8 mouse cellular contexts compared by ENCODE assay signal in the genomic region with DNA sequence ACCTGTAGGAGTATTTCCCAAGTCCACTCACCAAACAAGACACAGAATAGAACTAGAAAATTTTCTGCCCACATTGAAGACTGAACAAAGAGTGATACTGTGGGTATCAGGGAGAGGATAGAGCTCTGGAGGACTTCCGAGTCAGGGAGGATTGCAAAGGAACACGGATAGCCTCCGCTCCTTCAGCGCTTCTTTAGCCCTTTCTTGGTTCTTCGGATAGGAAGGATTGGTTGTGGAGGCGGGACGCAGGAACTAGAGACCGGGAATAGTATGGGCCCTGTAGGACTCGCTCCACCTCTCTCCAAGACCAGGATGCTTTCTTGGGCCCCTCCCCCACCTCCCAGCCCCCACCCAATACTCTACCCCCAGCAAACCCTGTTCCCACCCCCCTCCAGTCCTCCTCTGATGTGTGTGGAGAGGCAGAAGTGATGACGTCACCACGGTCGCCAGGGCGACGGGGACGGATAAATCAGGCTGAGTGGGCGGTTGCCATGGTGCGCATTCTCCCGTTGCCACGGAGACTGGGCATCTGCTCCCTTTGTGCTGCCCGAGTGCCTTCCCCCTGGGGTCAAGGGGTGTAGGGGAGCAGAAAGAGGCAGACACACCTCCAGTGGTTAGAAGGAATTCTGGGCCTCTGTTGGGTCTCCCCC. TPM values are rescaled to one million over a fixed set of nuclear protein-coding genes. Genes with fewer than 3 reads are reported as not detected.
A peak's percentile ranks its signal among the peaks of the same experiment; 100 is the strongest.
DNase-seq lines count a peak whose midpoint lies in the region; ATAC-seq lines count a peak whose summit lies in the region.

No protein-coding gene starts in this region.

- H3K4me3 ChIP-seq in hindbrain, embryonic 13.5 days, result peak overlapping the region; percentile 25

- H3K27ac ChIP-seq in hindbrain, embryonic 13.5 days, result peak overlapping the region; percentile 95

- H3K36me3 ChIP-seq in hindbrain, embryonic 13.5 days, result peaks cover 62% of the 10 kb centered on the region

- peak; percentile 91 for ATAC-seq in hindbrain, embryonic 13.5 days (ENCODE audit: low FRiP score)
- ATAC-seq in granulocyte monocyte progenitor cell, adult 5-6 weeks (replicated peaks; ENCODE audit: poor library complexity, severe bottlenecking), result no peak

- H3K9ac ChIP-seq in hindbrain, embryonic 13.5 days, result peak overlapping the region; percentile 60

- peaks cover 96% of the 10 kb centered on the region for H3K4me1 ChIP-seq in hindbrain, embryonic 13.5 days (replicated peaks)

- 14% methylated on average over 20 of the region's 20 CpGs for WGBS in hindbrain, embryonic 13.5 days

- H3K9me3 ChIP-seq in hindbrain, embryonic 13.5 days, result no peaks in the 10 kb centered on the region

- H3K4me2 ChIP-seq in hindbrain, embryonic 13.5 days, result peak overlapping the region; percentile 54

- no peaks in the 10 kb centered on the region for H3K27me3 ChIP-seq in hindbrain, embryonic 13.5 days

- peak; percentile 9 for DNase-seq in thymus, postnatal 25 days
- DNase-seq in thymus, postnatal 0 days (ENCODE audit: low spot score), result no peak
- peak; percentile 94 for DNase-seq in embryo, embryonic 10.5 days (ENCODE audit: low spot score)
- DNase-seq in left cerebral cortex, postnatal 36 days (ENCODE audit: low spot score in 2 of 2), result peak; percentile 95
- DNase-seq in right cerebral cortex, postnatal 10 days (ENCODE audit: low spot score in 2 of 2), result peak; percentile 98 to 99
- DNase-seq in gastrocnemius, adult 8-10 months (ENCODE audit: low spot score in 2 of 2), result no peak

- intact Hi-C loops in left cerebral cortex, postnatal 36 days (cut with DNase I), result loop anchor here (2.0 kb wide), 1 partner anchor 19 kb away; no protein-coding TSS in a partner anchor

RNA-seq across cellular contexts. Expression of a gene that starts 3.8 kb away (rescaled TPM):
- polyA plus RNA-seq in thymus, postnatal 0 days (2015; fragmentation: Nextera tagmentation; extraction: Ambion mirVana), result 6.2 and 6.6 TPM in 2 replicates
- 25.0 and 27.1 TPM in 2 replicates for polyA plus RNA-seq in hindbrain, embryonic 13.5 days (2015; fragmentation: Nextera tagmentation; extraction: Ambion mirVana)
- 1 to 10 TPM; 4.5 to 5.7 TPM for total RNA-seq in left cerebral cortex, postnatal 36 days (2021)
- 10 to 100 TPM; 10.6 to 11.8 (median 11.3) TPM for total RNA-seq in gastrocnemius, adult 8-10 months (2022)
- total RNA-seq in granulocyte monocyte progenitor cell, adult 5-6 weeks (2014; fragmentation: Nextera tagmentation), result not detected in 2 replicates
- total RNA-seq in granulocyte monocyte progenitor cell, adult 5-6 weeks (2017), result not detected in 2 replicates

RNA-seq across cellular contexts. Expression of a gene that starts 5.8 kb away (rescaled TPM):
- 0.39 and 0.74 TPM in 2 replicates for polyA plus RNA-seq in thymus, postnatal 0 days (2015; fragmentation: Nextera tagmentation; extraction: Ambion mirVana)
- polyA plus RNA-seq in hindbrain, embryonic 13.5 days (2015; fragmentation: Nextera tagmentation; extraction: Ambion mirVana), result 294 and 312 TPM in 2 replicates
- 100 to 1,000 TPM; 141 to 163 TPM for total RNA-seq in left cerebral cortex, postnatal 36 days (2021)
- total RNA-seq in gastrocnemius, adult 8-10 months (2022), result not detected
- total RNA-seq in granulocyte monocyte progenitor cell, adult 5-6 weeks (2014; fragmentation: Nextera tagmentation), result not detected in 2 replicates
- total RNA-seq in granulocyte monocyte progenitor cell, adult 5-6 weeks (2017), result not detected in 2 replicates

RNA-seq across cellular contexts. Expression of a gene that starts 40.2 kb away (rescaled TPM):
- 0.37 and 0.95 TPM in 2 replicates for polyA plus RNA-seq in thymus, postnatal 0 days (2015; fragmentation: Nextera tagmentation; extraction: Ambion mirVana)
- polyA plus RNA-seq in hindbrain, embryonic 13.5 days (2015; fragmentation: Nextera tagmentation; extraction: Ambion mirVana), result 1.0 and 1.5 TPM in 2 replicates
- total RNA-seq in left cerebral cortex, postnatal 36 days (2021), result not detected
- not detected for total RNA-seq in gastrocnemius, adult 8-10 months (2022)
- total RNA-seq in granulocyte monocyte progenitor cell, adult 5-6 weeks (2014; fragmentation: Nextera tagmentation), result not detected in 2 replicates
- total RNA-seq in granulocyte monocyte progenitor cell, adult 5-6 weeks (2017), result 6.9 TPM in 1 of 2 replicates, not detected in the other

RNA-seq across cellular contexts. Expression of a gene that starts 40.8 kb away (rescaled TPM):
- 63.5 and 73.6 TPM in 2 replicates for polyA plus RNA-seq in thymus, postnatal 0 days (2015; fragmentation: Nextera tagmentation; extraction: Ambion mirVana)
- polyA plus RNA-seq in hindbrain, embryonic 13.5 days (2015; fragmentation: Nextera tagmentation; extraction: Ambion mirVana), result 58.8 and 62.2 TPM in 2 replicates
- total RNA-seq in left cerebral cortex, postnatal 36 days (2021), result 10 to 100 TPM; 34.1 to 42.3 TPM
- total RNA-seq in gastrocnemius, adult 8-10 months (2022), result 10 to 100 TPM; 29.1 to 33.8 (median 32.0) TPM
- 32.5 and 49.1 TPM in 2 replicates for total RNA-seq in granulocyte monocyte progenitor cell, adult 5-6 weeks (2014; fragmentation: Nextera tagmentation)
- total RNA-seq in granulocyte monocyte progenitor cell, adult 5-6 weeks (2017), result 56.3 and 60.6 TPM in 2 replicates

Comparison
In these comparisons a context has a peak if more than half of its experiments do, and no peak if none do; other contexts are left out.
1. DNase-seq: peak in thymus, postnatal 25 days (single experiment), embryo, embryonic 10.5 days (single experiment), left cerebral cortex, postnatal 36 days (2 of 2) and right cerebral cortex, postnatal 10 days (2 of 2); none in thymus, postnatal 0 days (single experiment) and gastrocnemius, adult 8-10 months (0 of 2).
2. RNA of a gene that starts 3.8 kb away (total RNA-seq): 10.6 to 11.8 TPM in gastrocnemius, adult 8-10 months and 4.5 to 5.7 TPM in left cerebral cortex, postnatal 36 days; not detected in granulocyte monocyte progenitor cell, adult 5-6 weeks; every median in the first group is over 4 times any median in the second.
3. RNA of a gene that starts 5.8 kb away (total RNA-seq): 141 to 163 TPM in left cerebral cortex, postnatal 36 days; not detected in gastrocnemius, adult 8-10 months and not detected in granulocyte monocyte progenitor cell, adult 5-6 weeks; every median in the first group is over 100 times any median in the second.